Comparison of ENCODE assay signal across 8 mouse cellular contexts in the genomic region with DNA sequence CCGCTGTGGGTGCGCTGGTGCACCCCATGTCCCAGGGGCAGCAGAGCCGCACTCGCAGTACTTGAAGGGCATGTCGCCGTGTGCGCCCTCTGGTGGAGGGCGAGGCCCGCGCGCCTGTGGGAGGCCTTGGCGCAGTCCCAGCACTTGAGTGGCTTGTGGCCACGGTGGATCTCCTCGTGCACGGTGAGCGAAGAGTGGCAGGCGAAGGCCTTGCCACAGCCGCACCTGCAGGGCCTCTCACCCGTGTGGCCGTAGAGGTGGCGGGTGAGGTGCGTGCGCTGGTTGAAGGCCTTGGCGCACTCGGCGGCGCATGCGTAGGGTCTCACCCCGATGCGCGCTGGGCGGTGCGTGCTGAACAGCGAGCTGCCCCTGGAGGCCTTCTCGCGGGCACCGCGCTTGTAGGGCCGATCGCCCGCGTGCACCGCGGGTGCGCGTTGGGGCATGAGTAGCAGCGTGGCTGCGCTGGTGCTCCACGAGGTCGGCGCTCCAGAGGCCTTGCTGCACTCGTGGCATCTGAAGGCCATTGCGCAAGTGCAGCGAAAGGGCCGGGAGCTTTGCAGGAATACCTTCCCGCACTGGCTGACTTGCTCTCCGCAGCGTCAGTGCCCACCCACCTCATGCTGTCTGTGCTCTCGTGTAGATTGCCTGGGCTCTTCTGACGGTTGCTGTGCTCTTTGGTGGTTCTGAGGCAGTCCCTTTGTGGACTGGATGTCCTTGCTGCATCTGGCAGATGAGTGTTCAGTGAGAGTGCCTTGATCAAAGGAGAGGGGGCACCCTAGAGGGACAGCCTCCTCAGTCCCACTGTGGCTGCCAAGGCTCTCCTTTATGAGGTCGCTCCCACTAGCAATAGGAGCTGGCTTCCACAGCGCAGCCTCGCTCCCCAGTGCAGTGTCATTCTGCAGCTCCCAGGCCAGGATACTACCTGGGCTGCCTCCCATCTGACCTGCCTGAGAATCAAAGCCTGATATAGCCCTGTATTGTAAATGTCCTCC. TPM values are rescaled to one million over a fixed set of nuclear protein-coding genes. Genes with fewer than 3 reads are reported as not detected.
A peak's percentile ranks its signal among the peaks of the same experiment; 100 is the strongest.
DNase-seq lines count a peak whose midpoint lies in the region; ATAC-seq and TF ChIP-seq lines count a peak whose summit lies in the region.

No protein-coding gene starts in this region.

- H3K27ac ChIP-seq in brown adipose tissue, adult 24 weeks (replicated peaks; ENCODE audit: low read depth, low read length): no peak overlapping the region
- no peak overlapping the region for H3K27ac ChIP-seq in lung, embryonic 16.5 days (ENCODE audit: low read length)
- H3K27ac ChIP-seq in olfactory bulb, adult 2 months (ENCODE audit: insufficient read depth, low read depth, low read length): peak overlapping the region; percentile 61

- peaks cover 5% of the 10 kb centered on the region; the same call in 1 of the 2 replicates for H3K9me3 ChIP-seq in G1E (replicated peaks)
- H3K9me3 ChIP-seq in erythroblast, embryonic 14.5 days (ENCODE audit: control insufficient read depth, low read length): peaks cover 3% of the 10 kb centered on the region; the same call in 1 of the 2 replicates
- no peaks in the 10 kb centered on the region for H3K9me3 ChIP-seq in lung, embryonic 16.5 days (ENCODE audit: control insufficient read depth, low read length)

- TF ChIP-seq POLR2A in olfactory bulb, adult 2 months (IDR thresholded peaks at IDR 0.05; ENCODE audit: insufficient read depth, low read depth, low read length): peak; percentile 56

- DNase-seq in G1E (ENCODE audit: low spot score): no peak
- peak; percentile 67 to 79 for DNase-seq in heart, postnatal 10 days
- peak; percentile 62 to 82 for DNase-seq in kidney, postnatal 36 days
- peak; percentile 87 for DNase-seq in thymus, postnatal 4 days

- no peak for ATAC-seq in G1E (ENCODE audit: extremely low read depth, insufficient number of reproducible peaks, low FRiP score, poor library complexity, severe bottlenecking)
- ATAC-seq in lung, embryonic 16.5 days (ENCODE audit: low read depth): peak; percentile 83

- peak overlapping the region; percentile 11; the same call in 1 of the 2 replicates for H3K4me3 ChIP-seq in G1E (ENCODE audit: low read depth, low read length)
- peak overlapping the region; percentile 40 for H3K4me3 ChIP-seq in brown adipose tissue, adult 24 weeks (ENCODE audit: insufficient read depth, low read depth, low read length)
- H3K4me3 ChIP-seq in erythroblast, embryonic 14.5 days (replicated peaks): peak overlapping the region; percentile 48
- H3K4me3 ChIP-seq in lung, embryonic 16.5 days (ENCODE audit: low read length): peak overlapping the region; percentile 54
- H3K4me3 ChIP-seq in olfactory bulb, adult 2 months (ENCODE audit: insufficient read depth, low read depth, low read length): peak overlapping the region; percentile 52

- TF ChIP-seq CTCF in G1E (IDR thresholded peaks at IDR 0.05; ENCODE audit: low read depth, low read length): peak; percentile 74
- TF ChIP-seq CTCF in olfactory bulb, adult 2 months (IDR thresholded peaks at IDR 0.05; ENCODE audit: insufficient read depth, low read depth, low read length): peak; percentile 100

- H3K4me1 ChIP-seq in G1E (ENCODE audit: insufficient read depth, low read depth, low read length): peaks cover 5% of the 10 kb centered on the region; the same call in 1 of the 2 replicates
- no peaks in the 10 kb centered on the region for H3K4me1 ChIP-seq in brown adipose tissue, adult 24 weeks (ENCODE audit: control insufficient read depth, insufficient read depth, insufficient read length, low read length)
- H3K4me1 ChIP-seq in erythroblast, embryonic 14.5 days (ENCODE audit: control insufficient read depth): peaks cover 11% of the 10 kb centered on the region
- H3K4me1 ChIP-seq in lung, embryonic 16.5 days (replicated peaks; ENCODE audit: control insufficient read depth, insufficient read depth, low read length): peaks cover under 1% of the 10 kb centered on the region; the same call in 1 of the 2 replicates
- H3K4me1 ChIP-seq in olfactory bulb, adult 2 months (ENCODE audit: control insufficient read depth, insufficient read depth, low read length): peaks cover 19% of the 10 kb centered on the region

- peaks cover 56% of the 10 kb centered on the region for H3K27me3 ChIP-seq in G1E (ENCODE audit: insufficient read depth, low read length)
- peaks cover 73% of the 10 kb centered on the region for H3K27me3 ChIP-seq in erythroblast, embryonic 14.5 days (ENCODE audit: control insufficient read depth)
- H3K27me3 ChIP-seq in lung, embryonic 16.5 days (ENCODE audit: control insufficient read depth, insufficient read depth, low read depth, low read length): no peaks in the 10 kb centered on the region

- H3K4me2 ChIP-seq in lung, embryonic 16.5 days (ENCODE audit: low read depth, low read length): peak overlapping the region; percentile 94

- intact Hi-C loops in heart, postnatal 10 days (cut with DNase I): no loop called here

- WGBS in lung, embryonic 16.5 days: 3% methylated on average over 63 of the region's 63 CpGs
- WGBS in olfactory bulb, adult 2 months: 2% methylated on average over 63 of the region's 63 CpGs

- H3K9ac ChIP-seq in lung, embryonic 16.5 days (ENCODE audit: low read length): peak overlapping the region; percentile 66

- H3K36me3 ChIP-seq in G1E (replicated peaks): no peaks in the 10 kb centered on the region
- H3K36me3 ChIP-seq in erythroblast, embryonic 14.5 days (ENCODE audit: control insufficient read depth): no peaks in the 10 kb centered on the region
- no peaks in the 10 kb centered on the region for H3K36me3 ChIP-seq in lung, embryonic 16.5 days (ENCODE audit: control insufficient read depth, insufficient read depth, low read length)

RNA-seq across cellular contexts. Expression of a gene that starts 17.2 kb away (rescaled TPM):
- not detected in 2 replicates for total RNA-seq in G1E (2014; fragmentation: Nextera tagmentation)
- 0.33 TPM in 1 of 2 replicates, not detected in the other for total RNA-seq in G1E (2017)
- 0.17 and 0.23 TPM in 2 replicates for polyA plus RNA-seq in G1E (2012)
- not detected in 2 replicates for polyA plus RNA-seq in brown adipose tissue, adult 24 weeks (2012; ENCODE audit: insufficient read depth, insufficient read length, missing spikeins)
- polyA plus RNA-seq in erythroblast, embryonic 14.5 days (2012): not detected in 2 replicates
- total RNA-seq in heart, postnatal 10 days (2021): under 1 TPM in 1 of 2 experiments, not detected in 1; 0.22 TPM
- not detected in 2 replicates for polyA plus RNA-seq in lung, embryonic 16.5 days (2015; fragmentation: Nextera tagmentation; extraction: Ambion mirVana)
- polyA plus RNA-seq in olfactory bulb, adult 2 months (2012; ENCODE audit: insufficient read depth, insufficient read length, low replicate concordance, missing spikeins): not detected in 2 replicates

RNA-seq across cellular contexts. Expression of a gene that starts 18.6 kb away (rescaled TPM):
- total RNA-seq in G1E (2014; fragmentation: Nextera tagmentation) (not detected in 2 replicates), G1E (2017) (0.06 TPM in 1 of 2 replicates, not detected in the other)
- polyA plus RNA-seq in G1E (2012): not detected in 2 replicates
- 0.92 and 1.8 TPM in 2 replicates for polyA plus RNA-seq in brown adipose tissue, adult 24 weeks (2012; ENCODE audit: insufficient read depth, insufficient read length, missing spikeins)
- 0.03 TPM in 1 of 2 replicates, not detected in the other for polyA plus RNA-seq in erythroblast, embryonic 14.5 days (2012)
- total RNA-seq in heart, postnatal 10 days (2021): 10 to 100 TPM; 15.1 to 16.0 TPM
- polyA plus RNA-seq in lung, embryonic 16.5 days (2015; fragmentation: Nextera tagmentation; extraction: Ambion mirVana): 12.4 and 13.9 TPM in 2 replicates
- polyA plus RNA-seq in olfactory bulb, adult 2 months (2012; ENCODE audit: insufficient read depth, insufficient read length, low replicate concordance, missing spikeins): not detected in 2 replicates

RNA-seq across cellular contexts. Expression of a gene that starts 22.5 kb away (rescaled TPM):
- total RNA-seq in G1E (2014; fragmentation: Nextera tagmentation): 2.3 and 2.4 TPM in 2 replicates
- total RNA-seq in G1E (2017): 2.3 and 3.3 TPM in 2 replicates
- 0.13 and 0.89 TPM in 2 replicates for polyA plus RNA-seq in G1E (2012)
- polyA plus RNA-seq in brown adipose tissue, adult 24 weeks (2012; ENCODE audit: insufficient read depth, insufficient read length, missing spikeins): 1.5 and 2.1 TPM in 2 replicates
- polyA plus RNA-seq in erythroblast, embryonic 14.5 days (2012): 0.44 and 0.70 TPM in 2 replicates
- total RNA-seq in heart, postnatal 10 days (2021): 1 to 10 TPM; 1.4 TPM
- polyA plus RNA-seq in lung, embryonic 16.5 days (2015; fragmentation: Nextera tagmentation; extraction: Ambion mirVana): 4.1 and 4.5 TPM in 2 replicates
- polyA plus RNA-seq in olfactory bulb, adult 2 months (2012; ENCODE audit: insufficient read depth, insufficient read length, low replicate concordance, missing spikeins): not detected in 2 replicates

RNA-seq across cellular contexts. Expression of a gene that starts 56.3 kb away (rescaled TPM):
- not detected in 2 replicates for total RNA-seq in G1E (2014; fragmentation: Nextera tagmentation)
- total RNA-seq in G1E (2017): 0.06 and 2.1 TPM in 2 replicates
- polyA plus RNA-seq in G1E (2012): not detected in 2 replicates
- polyA plus RNA-seq in brown adipose tissue, adult 24 weeks (2012; ENCODE audit: insufficient read depth, insufficient read length, missing spikeins): 10.2 and 19.0 TPM in 2 replicates
- 0.22 and 1.5 TPM in 2 replicates for polyA plus RNA-seq in erythroblast, embryonic 14.5 days (2012)
- 10 to 100 TPM; 26.9 to 27.6 TPM for total RNA-seq in heart, postnatal 10 days (2021)
- polyA plus RNA-seq in lung, embryonic 16.5 days (2015; fragmentation: Nextera tagmentation; extraction: Ambion mirVana): 59.0 and 62.8 TPM in 2 replicates
- polyA plus RNA-seq in olfactory bulb, adult 2 months (2012; ENCODE audit: insufficient read depth, insufficient read length, low replicate concordance, missing spikeins): not detected in 2 replicates
